Mouse (Mus musculus) stomach, embryonic 15.5 days (tissue): ENCODE results near the gene Egfr. TPM values are rescaled to one million over a fixed set of nuclear protein-coding genes. Genes with fewer than 3 reads are reported as not detected.
A peak's percentile ranks its signal among the peaks of the same experiment; 100 is the strongest.

Source experiments
- ATAC-seq: fragments of 200-750 bp; cut with Nextera tagmentation; 2 replicates; pipeline ENCODE4 v1.8.0; 2017; ENCODE audit warnings: low read depth, moderate number of reproducible peaks, moderate TSS enrichment; ENCODE audit not compliant: insufficient read depth, low FRiP score
- H3K27ac ChIP-seq: fragments of 300-500 bp; sonication (generic); 2 replicates; pipeline ENCODE4 v1.5.1; 2015; ENCODE audit warnings: mild to moderate bottlenecking, inconsistent platforms
- H3K27me3 ChIP-seq: fragments of 300-500 bp; sonication (generic); replicated peaks from 2 replicates; pipeline ENCODE4 v1.6.1; 2015; ENCODE audit warnings: inconsistent platforms
- H3K36me3 ChIP-seq: fragments of 300-500 bp; sonication (generic); 2 replicates; pipeline ENCODE4 v1.6.1; 2015; ENCODE audit warnings: inconsistent platforms
- H3K4me1 ChIP-seq: fragments of 300-500 bp; sonication (generic); 2 replicates; pipeline ENCODE4 v1.6.1; 2015; ENCODE audit warnings: inconsistent platforms
- H3K4me2 ChIP-seq: fragments of 300-500 bp; sonication (generic); 2 replicates; pipeline ENCODE4 v1.6.1; 2015; ENCODE audit warnings: mild to moderate bottlenecking, inconsistent platforms
- H3K4me3 ChIP-seq: fragments of 300-500 bp; sonication (generic); replicated peaks from 2 replicates; pipeline ENCODE4 v1.5.1; 2015; ENCODE audit warnings: inconsistent platforms
- H3K9ac ChIP-seq: fragments of 300-500 bp; sonication (generic); 2 replicates; pipeline ENCODE4 v1.6.1; 2015; ENCODE audit warnings: inconsistent platforms
- H3K9me3 ChIP-seq: fragments of 300-500 bp; sonication (generic); 2 replicates; pipeline ENCODE4 v1.6.1; 2016; ENCODE audit warnings: inconsistent platforms
- WGBS: fragments of 180-500 bp; shearing (Covaris S2); methylation state at CpG from one replicate; pipeline ENCODE4 v1.1.7; 2015; 5-methylcytosine and 5-hydroxymethylcytosine counted together
- polyA plus RNA-seq: library from polyadenylated mRNA; unstranded; fragments of >200 nt; fragmentation: Nextera tagmentation; extraction: Ambion mirVana; gene quantifications from 2 replicates; pipeline ENCODE4 v1.2.1, GENCODE M21; 2015

The Egfr gene
- polyA plus RNA-seq, 1 experiment from 2014 or later = 18.5 TPM

GRCm38 (mm10) chr11:16783926-16784659 lies 32.1 kb downstream of the Egfr start:
- no peaks in the 10 kb centered on the region for H3K27me3 ChIP-seq

GRCm38 (mm10) chr11:16792638-16793585 lies 40.9 kb downstream of the Egfr start:
- 45% methylated on average over 5 of the region's 5 CpGs for WGBS
- ATAC-seq = no peak
- Histone ChIP-seq H3K36me3 (no peaks in the 10 kb centered on the region), H3K27me3 (no peaks in the 10 kb centered on the region), H3K27ac (peak overlapping the region; percentile 52; the same call in 1 of the 2 replicates), H3K9me3 (no peaks in the 10 kb centered on the region), H3K9ac (no peak overlapping the region), H3K4me1 (peaks cover 11% of the 10 kb centered on the region), H3K4me2 (no peak overlapping the region), H3K4me3 (no peak overlapping the region)

More at GRCm38 (mm10) chr11:16783926-16784659, 32.1 kb downstream of the Egfr start:
- Histone ChIP-seq H3K27ac (peak overlapping the region; percentile 12; the same call in 1 of the 2 replicates), H3K4me3 (no peak overlapping the region), H3K9ac (no peak overlapping the region), H3K9me3 (no peaks in the 10 kb centered on the region), H3K4me2 (no peak overlapping the region), H3K4me1 (peaks cover 11% of the 10 kb centered on the region; the same call in 1 of the 2 replicates), H3K36me3 (no peaks in the 10 kb centered on the region)
- ATAC-seq = peak; percentile 22; the same call in 1 of the 2 replicates
- WGBS = 52% methylated on average over 8 of the region's 8 CpGs

GRCm38 (mm10) chr11:16795012-16795411 lies 43.0 kb downstream of the Egfr start:
- no peak overlapping the region for H3K4me2 ChIP-seq
- H3K27ac ChIP-seq = no peak overlapping the region
- H3K27me3 ChIP-seq = no peaks in the 10 kb centered on the region
- no peak for ATAC-seq
- no peak overlapping the region for H3K9ac ChIP-seq
- no peak overlapping the region for H3K4me3 ChIP-seq
- H3K9me3 ChIP-seq = no peaks in the 10 kb centered on the region
- peaks cover 13% of the 10 kb centered on the region for H3K4me1 ChIP-seq
- no peaks in the 10 kb centered on the region for H3K36me3 ChIP-seq

- Histone ChIP-seq H3K4me2 (no peak overlapping the region), H3K9ac (no peak overlapping the region), H3K36me3 (no peaks in the 10 kb centered on the region), H3K27ac (no peak overlapping the region), H3K4me1 (peaks cover 17% of the 10 kb centered on the region), H3K4me3 (no peak overlapping the region), H3K9me3 (no peaks in the 10 kb centered on the region), H3K27me3 (no peaks in the 10 kb centered on the region)
- 68% methylated on average over 6 of the region's 6 CpGs for WGBS
- ATAC-seq = no peak
Observed at GRCm38 (mm10) chr11:16795513-16795912, 43.5 kb downstream of the Egfr start.

- H3K4me1 ChIP-seq = peaks cover 17% of the 10 kb centered on the region
- no peak overlapping the region for H3K4me2 ChIP-seq
- no peaks in the 10 kb centered on the region for H3K27me3 ChIP-seq
- H3K4me3 ChIP-seq = no peak overlapping the region
- H3K9ac ChIP-seq = no peak overlapping the region
- 82% methylated on average over 3 of the region's 3 CpGs for WGBS
- ATAC-seq = no peak
- no peaks in the 10 kb centered on the region for H3K9me3 ChIP-seq
- H3K36me3 ChIP-seq = no peaks in the 10 kb centered on the region
- H3K27ac ChIP-seq = no peak overlapping the region
Observed at GRCm38 (mm10) chr11:16797456-16797855, 45.5 kb downstream of the Egfr start.

GRCm38 (mm10) chr11:16798136-16798535 lies 46.1 kb downstream of the Egfr start:
- Histone ChIP-seq H3K27me3 (no peaks in the 10 kb centered on the region), H3K27ac (no peak overlapping the region), H3K4me1 (peaks cover 16% of the 10 kb centered on the region), H3K4me2 (no peak overlapping the region), H3K4me3 (no peak overlapping the region), H3K9ac (no peak overlapping the region), H3K9me3 (no peaks in the 10 kb centered on the region), H3K36me3 (no peaks in the 10 kb centered on the region)
- no peak for ATAC-seq

- peak; percentile 97 for ATAC-seq
- H3K27me3 ChIP-seq = no peaks in the 10 kb centered on the region
- H3K36me3 ChIP-seq = no peaks in the 10 kb centered on the region
- whole genome bisulfite sequencing = 44% methylated on average over 6 of the region's 6 CpGs
- peaks cover 9% of the 10 kb centered on the region for H3K4me1 ChIP-seq
- H3K9ac ChIP-seq = no peak overlapping the region
- no peak overlapping the region for H3K4me3 ChIP-seq
- no peaks in the 10 kb centered on the region for H3K9me3 ChIP-seq
- no peak overlapping the region for H3K4me2 ChIP-seq
- peak overlapping the region; percentile 70 for H3K27ac ChIP-seq
Observed at GRCm38 (mm10) chr11:16800507-16800906, 48.5 kb downstream of the Egfr start.

- ATAC-seq = no peak
- H3K9ac ChIP-seq = no peak overlapping the region
- WGBS = 30% methylated on average over 1 of the region's 1 CpGs
- no peaks in the 10 kb centered on the region for H3K36me3 ChIP-seq
- H3K27ac ChIP-seq = no peak overlapping the region
- no peak overlapping the region for H3K4me2 ChIP-seq
- peaks cover 9% of the 10 kb centered on the region for H3K4me1 ChIP-seq
- no peaks in the 10 kb centered on the region for H3K27me3 ChIP-seq
- H3K4me3 ChIP-seq = no peak overlapping the region
- H3K9me3 ChIP-seq = no peaks in the 10 kb centered on the region
Observed at GRCm38 (mm10) chr11:16802668-16803067, 50.7 kb downstream of the Egfr start.

GRCm38 (mm10) chr11:16804016-16804415 lies 52.0 kb downstream of the Egfr start:
- ATAC-seq = no peak
- 83% methylated on average over 2 of the region's 2 CpGs for WGBS
- no peak overlapping the region for H3K27ac ChIP-seq
- H3K4me2 ChIP-seq = no peak overlapping the region
- no peaks in the 10 kb centered on the region for H3K9me3 ChIP-seq
- no peak overlapping the region for H3K4me3 ChIP-seq
- no peaks in the 10 kb centered on the region for H3K36me3 ChIP-seq
- no peaks in the 10 kb centered on the region for H3K27me3 ChIP-seq
- H3K9ac ChIP-seq = no peak overlapping the region
- H3K4me1 ChIP-seq = peaks cover 9% of the 10 kb centered on the region

GRCm38 (mm10) chr11:16805886-16806285 lies 53.9 kb downstream of the Egfr start:
- ATAC-seq = no peak
- H3K27ac ChIP-seq = no peak overlapping the region
- WGBS = 80% methylated on average over 4 of the region's 4 CpGs

GRCm38 (mm10) chr11:16809161-16809967 lies 57.4 kb downstream of the Egfr start:
- peak overlapping the region; percentile 18; the same call in 1 of the 2 replicates for H3K27ac ChIP-seq
- no peak overlapping the region for H3K4me2 ChIP-seq
- no peak overlapping the region for H3K9ac ChIP-seq
- ATAC-seq = peak; percentile 54
- H3K9me3 ChIP-seq = no peaks in the 10 kb centered on the region
- 56% methylated on average over 9 of the region's 9 CpGs for WGBS
- no peaks in the 10 kb centered on the region for H3K27me3 ChIP-seq
- H3K36me3 ChIP-seq = no peaks in the 10 kb centered on the region
- H3K4me3 ChIP-seq = no peak overlapping the region
- no peaks in the 10 kb centered on the region for H3K4me1 ChIP-seq

More at GRCm38 (mm10) chr11:16805886-16806285, 53.9 kb downstream of the Egfr start:
- Histone ChIP-seq H3K4me3 (no peak overlapping the region), H3K4me1 (peaks cover 3% of the 10 kb centered on the region; the same call in 1 of the 2 replicates), H3K27me3 (no peaks in the 10 kb centered on the region), H3K36me3 (no peaks in the 10 kb centered on the region), H3K9me3 (no peaks in the 10 kb centered on the region), H3K4me2 (no peak overlapping the region), H3K9ac (no peak overlapping the region)
